Mouse (Mus musculus) CH12.LX (cell line): ENCODE data around the gene Tspyl3. TPM values are rescaled to one million over a fixed set of nuclear protein-coding genes. Genes with fewer than 3 reads are reported as not detected.

Experiments used
- DNase-seq: peaks from one replicate; pipeline ENCODE4 v3.0.0-alpha.2; 2013; ENCODE audit errors: extremely low read depth
- H3K27ac ChIP-seq: 2 replicates; pipeline ENCODE4 v1.5.1; 2012; ENCODE audit warnings: low read depth, mild to moderate bottlenecking, control low read depth, moderate library complexity; ENCODE audit not compliant: insufficient read depth
- H3K27me3 ChIP-seq: replicated peaks from 2 replicates; pipeline ENCODE3; 2012; ENCODE audit warnings: inconsistent platforms
- H3K36me3 ChIP-seq, 2 experiments: replicated peaks in 1 of 2; 2 replicates each; pipeline versions ENCODE3 to v1.6.1; 2012; ENCODE audit warnings: inconsistent platforms in 1 of 2, low read length in 1 of 2, mild to moderate bottlenecking in 1 of 2, mixed read lengths in 1 of 2, moderate library complexity in 1 of 2; ENCODE audit not compliant: control insufficient read depth in 1 of 2, insufficient read depth in 1 of 2
- H3K4me1 ChIP-seq, 2 experiments: 2 replicates each; pipeline ENCODE4 v1.6.1; 2012; ENCODE audit warnings: inconsistent platforms in 1 of 2, moderate library complexity in 1 of 2; ENCODE audit not compliant: insufficient read depth in 2 of 2, control insufficient read depth in 1 of 2
- H3K4me2 ChIP-seq: 2 replicates; pipeline ENCODE4 v1.6.1; 2012; ENCODE audit warnings: low read depth, mild to moderate bottlenecking, control low read depth; ENCODE audit not compliant: poor library complexity, insufficient read depth, severe bottlenecking
- H3K4me3 ChIP-seq, 3 experiments: fragments of 150-350 bp in 1 of 3; sonication (generic) in 1 of 3; replicated peaks in 1 of 3; 2 replicates each; pipeline versions ENCODE3 to v1.5.1; 2011 to 2012; ENCODE audit warnings: low read depth in 2 of 3, low read length in 2 of 3, mild to moderate bottlenecking in 2 of 3, moderate library complexity in 2 of 3, control low read depth in 1 of 3, improper control_type of control experiment in 1 of 3, inconsistent platforms in 1 of 3, mixed read lengths in 1 of 3; ENCODE audit not compliant: poor library complexity in 1 of 3
- H3K79me2 ChIP-seq: replicated peaks from 2 replicates; pipeline ENCODE4 v1.6.1; 2012; ENCODE audit warnings: mild to moderate bottlenecking, moderate library complexity; ENCODE audit not compliant: control insufficient read depth, poor library complexity, insufficient read depth, severe bottlenecking; ENCODE audit errors: extremely low read depth
- H3K9ac ChIP-seq: 2 replicates; pipeline ENCODE4 v1.6.1; 2012; ENCODE audit warnings: low read depth, mild to moderate bottlenecking, control low read depth, moderate library complexity; ENCODE audit not compliant: insufficient read depth
- H3K9me3 ChIP-seq: replicated peaks from 2 replicates; pipeline ENCODE3; 2012; ENCODE audit warnings: low read length, inconsistent platforms, mixed read lengths
- CHD1 ChIP-seq: IDR thresholded peaks from 2 replicates; pipeline ENCODE4 v1.6.1; 2012; ENCODE audit warnings: low read depth, low read length, improper control_type of control experiment, inconsistent platforms
- E2F4 ChIP-seq: IDR thresholded peaks from 2 replicates; pipeline ENCODE4 v1.6.1; 2011; ENCODE audit warnings: low read depth, low read length, improper control_type of control experiment; ENCODE audit not compliant: insufficient replicate concordance
- EP300 ChIP-seq: IDR thresholded peaks from 2 replicates; pipeline ENCODE4 v1.6.1; 2011; ENCODE audit warnings: low read length, improper control_type of control experiment
- ETS1 ChIP-seq: conservative IDR thresholded peaks from 2 replicates; pipeline ENCODE4 v1.6.1; 2012; ENCODE audit warnings: low read depth, mild to moderate bottlenecking, inconsistent platforms, low read length, improper control_type of control experiment, moderate library complexity
- HCFC1 ChIP-seq: IDR thresholded peaks from 2 replicates; pipeline ENCODE4 v1.6.1; 2012; ENCODE audit warnings: low read depth, mild to moderate bottlenecking, inconsistent platforms, low read length, improper control_type of control experiment
- JUN ChIP-seq: IDR thresholded peaks from 2 replicates; pipeline ENCODE4 v1.6.1; 2011; ENCODE audit warnings: low read depth, mild to moderate bottlenecking, low read length, improper control_type of control experiment, moderate library complexity; ENCODE audit not compliant: insufficient read depth
- MAZ ChIP-seq: IDR thresholded peaks from 2 replicates; pipeline ENCODE4 v1.6.1; 2012; ENCODE audit warnings: low read depth, mild to moderate bottlenecking, inconsistent platforms, low read length, improper control_type of control experiment, moderate library complexity
- MXI1 ChIP-seq: IDR thresholded peaks from 2 replicates; pipeline ENCODE4 v1.6.1; 2011; ENCODE audit warnings: mild to moderate bottlenecking, low read depth, low read length, improper control_type of control experiment
- MYC ChIP-seq: IDR thresholded peaks from 2 replicates; pipeline ENCODE4 v1.6.1; 2011; ENCODE audit warnings: low read depth, mild to moderate bottlenecking, improper control_type of control experiment, low read length
- NELFE ChIP-seq: IDR thresholded peaks from 2 replicates; pipeline ENCODE4 v1.6.1; 2011; ENCODE audit warnings: low read depth, low read length, improper control_type of control experiment
- NRF1 ChIP-seq: IDR thresholded peaks from 2 replicates; pipeline ENCODE4 v1.6.1; 2014; ENCODE audit warnings: low read depth, mild to moderate bottlenecking, inconsistent platforms, low read length, improper control_type of control experiment, moderate library complexity
- PAX5 ChIP-seq: IDR thresholded peaks from 2 replicates; pipeline ENCODE4 v1.6.1; 2012; ENCODE audit warnings: low read length, inconsistent platforms, mixed read lengths
- POLR2A ChIP-seq: IDR thresholded peaks from 2 replicates; pipeline ENCODE4 v1.6.1; 2011; ENCODE audit warnings: low read depth, mild to moderate bottlenecking, improper control_type of control experiment, low read length
- POLR2AphosphoS2 ChIP-seq: IDR thresholded peaks from 2 replicates; pipeline ENCODE4 v1.6.1; 2011; ENCODE audit warnings: low read depth, low read length, improper control_type of control experiment
- UBTF ChIP-seq: IDR thresholded peaks from 2 replicates; pipeline ENCODE4 v1.6.1; 2012; ENCODE audit warnings: low read depth, mild to moderate bottlenecking, inconsistent platforms, low read length, improper control_type of control experiment, moderate library complexity
- USF2 ChIP-seq: conservative IDR thresholded peaks from 2 replicates; pipeline ENCODE4 v1.6.1; 2011; ENCODE audit warnings: low read depth, low read length, improper control_type of control experiment
- ZKSCAN1 ChIP-seq: IDR thresholded peaks from 2 replicates; pipeline ENCODE4 v1.6.1; 2012; ENCODE audit warnings: low read depth, inconsistent platforms, low read length, improper control_type of control experiment, borderline replicate concordance
- ZMIZ1 ChIP-seq: IDR thresholded peaks from 2 replicates; pipeline ENCODE4 v1.6.1; 2012; ENCODE audit warnings: low read depth, mild to moderate bottlenecking, inconsistent platforms, low read length, improper control_type of control experiment
- ZNF384 ChIP-seq: IDR thresholded peaks from 2 replicates; pipeline ENCODE4 v1.6.1; 2012; ENCODE audit warnings: low read depth, low read length, improper control_type of control experiment, inconsistent platforms
- dilution Hi-C: fragments of 300-500 bp; cut with MboI; formaldehyde crosslinking; loops from 2 replicates; pipeline ENCODE4 v1.14.3; 2020; ENCODE audit warnings: low sequenced_read_pairs; ENCODE audit not compliant: extremely low pct_unique_long_range_greater_than_20kb, extremely low pct_ligation_motif_present
- in situ Hi-C: fragments of 300-500 bp; cut with MboI; formaldehyde crosslinking; loops from 3 replicates; pipeline ENCODE4 v1.14.3; 2019; ENCODE audit warnings: low sequenced_read_pairs, low pct_ligation_motif_present, low pct_unique_long_range_greater_than_20kb, mixed read lengths
- polyA plus RNA-seq: library from polyadenylated mRNA; unstranded; fragments of >175 nt; gene quantifications from 2 replicates; pipeline ENCODE4 v1.2.1, GENCODE M21; 2012; ENCODE audit warnings: low read depth; ENCODE audit not compliant: insufficient read length
- total RNA-seq, 2 experiments: library from RNA; depleted of rRNA; stranded (reverse); fragments of 300-350 nt in 1 of 2; fragments of >200 nt in 1 of 2; gene quantifications; 2 replicates each; pipeline ENCODE4 v1.2.3; 2012 to 2014

Tspyl3 gene
- total and polyA plus RNA-seq, 3 experiments, result 9.6 to 16.5 (median 12.1) TPM

GRCm38 (mm10) chr2:153249751-153250150, 24.5 kb upstream of the Tspyl3 start:
- Histone ChIP-seq H3K36me3 (peaks cover 53 to 78% of the 10 kb centered on the region in 2 experiments), H3K27me3 (no peaks in the 10 kb centered on the region)
- dilution Hi-C loops, result no loop called here
- no peak for DNase-seq
- in situ Hi-C loops, result no loop called here
- TF ChIP-seq MXI1 (no peak), EP300 (no peak), POLR2AphosphoS2 (no peak), UBTF (no peak), MYC (no peak), CHD1 (no peak)
- TF ChIP-seq, all 38 proteins: peak for 0
- H3K79me2 ChIP-seq, result no peaks in the 10 kb centered on the region
- H3K9me3 ChIP-seq, result no peaks in the 10 kb centered on the region
- no peak overlapping the region for H3K4me2 ChIP-seq
- no peak overlapping the region for H3K4me3 ChIP-seq
- H3K4me1 ChIP-seq, result peaks cover 0 to 25% of the 10 kb centered on the region in 2 experiments; a peak in 2 of 4 replicates
- no peak overlapping the region for H3K27ac ChIP-seq
- H3K9ac ChIP-seq, result no peak overlapping the region

- Histone ChIP-seq H3K4me1 (peaks cover 11 to 55% of the 10 kb centered on the region in 2 experiments), H3K4me3 (peak overlapping the region; percentile 67 to 82 (median 74)), H3K9me3 (no peaks in the 10 kb centered on the region), H3K27ac (no peak overlapping the region), H3K36me3 (peaks cover 14 to 35% of the 10 kb centered on the region in 2 experiments), H3K9ac (peak overlapping the region; percentile 92), H3K27me3 (no peaks in the 10 kb centered on the region), H3K79me2 (peaks cover 51% of the 10 kb centered on the region), H3K4me2 (peak overlapping the region; percentile 82)
- in situ Hi-C loops, result no loop called here
- DNase-seq, result no peak
- no peak for TF ChIP-seq ZNF384
- no peak for TF ChIP-seq PAX5
- no peak for TF ChIP-seq EP300
- TF ChIP-seq JUN, result no peak
- TF ChIP-seq POLR2A, result no peak
- TF ChIP-seq MAZ, result no peak
- no peak for TF ChIP-seq ETS1
- TF ChIP-seq ZKSCAN1, result no peak
- no peak for TF ChIP-seq POLR2AphosphoS2
- no peak for TF ChIP-seq USF2
- no peak for TF ChIP-seq E2F4
- TF ChIP-seq NRF1, result no peak
- TF ChIP-seq HCFC1, result no peak
- TF ChIP-seq NELFE, result no peak
- TF ChIP-seq ZMIZ1, result no peak
- dilution Hi-C loops, result no loop called here
These were observed 16.9 kb upstream of the Tspyl3 start for GRCm38 (mm10) chr2:153242156-153242555.
